Mouse (Mus musculus): ENCODE results near the gene Elovl3.
A peak's percentile ranks its signal among the peaks of the same experiment; 100 is the strongest.
"Not testable (repeated sequence)": the region's sequence is repeated elsewhere in the genome, so short reads cannot be mapped to it uniquely, and the experiment has no call there.

The Elovl3 gene

GRCm38 (mm10) chr19:46135789-46136638 is 4.3 kb downstream of the Elovl3 start:
- no peak for DNase-seq (ENCODE audit: low spot score)

DNA sequence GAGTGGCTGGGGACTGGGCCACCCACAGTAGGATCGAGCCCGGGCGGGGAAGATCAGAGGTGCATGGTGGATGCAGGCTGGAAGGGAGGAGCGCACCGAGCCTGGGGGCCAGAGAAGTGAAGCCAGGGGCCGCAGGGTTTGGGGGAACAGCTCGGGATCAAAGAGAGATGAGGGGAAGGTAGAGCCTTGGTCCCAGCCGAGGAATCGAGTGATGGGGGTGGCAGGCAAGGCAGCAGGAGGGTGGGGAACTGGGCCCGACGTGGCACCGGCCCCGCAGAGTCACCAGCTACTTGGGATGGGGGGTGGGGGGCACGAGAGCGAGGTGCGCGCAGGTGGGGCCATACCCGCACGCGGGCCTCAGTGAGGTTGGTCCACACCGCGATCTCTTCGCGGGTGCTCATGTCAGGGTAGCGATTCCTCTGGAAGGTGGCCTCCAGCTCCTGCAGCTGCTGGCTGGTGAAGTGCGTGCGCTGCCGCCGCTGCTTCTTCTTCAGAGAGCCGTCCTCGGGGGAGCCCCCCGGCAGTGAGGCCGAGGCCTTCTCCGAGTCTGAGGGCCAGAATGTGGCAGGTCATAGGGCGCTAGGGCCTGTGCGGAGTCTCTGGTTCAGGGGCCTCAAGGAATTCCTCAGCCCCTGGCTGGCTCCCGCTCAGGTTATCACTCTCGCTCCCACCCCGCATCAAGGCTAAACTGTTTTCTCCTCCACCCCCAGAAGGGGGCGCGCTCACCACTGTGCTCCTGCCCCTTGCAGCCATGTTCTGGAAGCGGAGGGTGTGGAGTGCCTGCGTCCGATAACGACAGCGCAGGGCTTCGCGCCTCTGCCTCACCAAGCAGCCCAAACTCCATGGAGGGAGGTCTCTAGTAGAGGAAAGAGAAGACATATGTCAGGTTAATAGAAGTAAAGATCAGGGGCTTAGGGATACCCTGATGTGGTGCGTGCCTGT is 5.2 kb downstream of the Elovl3 start:
- peak; percentile 85 for DNase-seq (ENCODE audit: low spot score)

DNA sequence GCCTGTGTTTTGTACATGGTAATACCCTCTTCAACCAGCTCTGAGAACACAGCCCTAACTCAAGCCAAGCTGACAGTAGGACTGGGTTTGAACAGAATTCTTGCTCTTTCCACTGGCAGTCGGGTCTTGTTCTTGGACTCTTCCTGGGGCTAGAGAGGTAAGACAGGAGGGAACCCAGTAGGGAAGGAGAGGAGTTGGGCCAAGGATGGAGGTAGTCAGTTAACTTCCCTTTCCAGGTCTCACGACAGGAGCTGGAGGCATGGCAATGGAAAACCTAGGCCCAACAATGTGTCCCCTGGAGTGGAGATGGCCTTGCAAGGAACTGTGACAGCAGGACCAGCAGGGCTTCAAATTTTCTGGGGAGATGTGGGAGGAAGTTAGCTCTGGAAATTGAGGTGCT is 8.6 kb downstream of the Elovl3 start:
- DNase-seq (ENCODE audit: low spot score) = no peak

DNA sequence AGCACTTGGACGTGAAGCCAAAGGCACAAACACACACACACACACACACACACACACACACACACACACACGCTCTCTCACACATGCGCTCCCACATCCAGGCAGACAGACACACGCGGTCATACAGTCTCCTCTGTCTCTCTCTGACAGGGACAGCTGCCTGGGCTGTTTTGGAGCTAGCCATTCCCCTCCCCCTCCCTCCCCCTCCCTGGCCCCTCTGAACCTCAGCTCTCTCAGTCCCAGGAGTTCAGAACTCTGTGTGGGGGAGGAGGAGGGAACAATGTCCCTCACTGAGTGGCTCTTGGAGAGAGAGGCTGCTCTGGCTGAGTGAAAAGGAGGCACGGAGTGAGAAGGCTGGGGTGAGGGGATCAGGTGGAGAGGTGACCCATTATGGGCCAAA is 9.4 kb downstream of the Elovl3 start:
- no peak for DNase-seq (ENCODE audit: low spot score)

DNA sequence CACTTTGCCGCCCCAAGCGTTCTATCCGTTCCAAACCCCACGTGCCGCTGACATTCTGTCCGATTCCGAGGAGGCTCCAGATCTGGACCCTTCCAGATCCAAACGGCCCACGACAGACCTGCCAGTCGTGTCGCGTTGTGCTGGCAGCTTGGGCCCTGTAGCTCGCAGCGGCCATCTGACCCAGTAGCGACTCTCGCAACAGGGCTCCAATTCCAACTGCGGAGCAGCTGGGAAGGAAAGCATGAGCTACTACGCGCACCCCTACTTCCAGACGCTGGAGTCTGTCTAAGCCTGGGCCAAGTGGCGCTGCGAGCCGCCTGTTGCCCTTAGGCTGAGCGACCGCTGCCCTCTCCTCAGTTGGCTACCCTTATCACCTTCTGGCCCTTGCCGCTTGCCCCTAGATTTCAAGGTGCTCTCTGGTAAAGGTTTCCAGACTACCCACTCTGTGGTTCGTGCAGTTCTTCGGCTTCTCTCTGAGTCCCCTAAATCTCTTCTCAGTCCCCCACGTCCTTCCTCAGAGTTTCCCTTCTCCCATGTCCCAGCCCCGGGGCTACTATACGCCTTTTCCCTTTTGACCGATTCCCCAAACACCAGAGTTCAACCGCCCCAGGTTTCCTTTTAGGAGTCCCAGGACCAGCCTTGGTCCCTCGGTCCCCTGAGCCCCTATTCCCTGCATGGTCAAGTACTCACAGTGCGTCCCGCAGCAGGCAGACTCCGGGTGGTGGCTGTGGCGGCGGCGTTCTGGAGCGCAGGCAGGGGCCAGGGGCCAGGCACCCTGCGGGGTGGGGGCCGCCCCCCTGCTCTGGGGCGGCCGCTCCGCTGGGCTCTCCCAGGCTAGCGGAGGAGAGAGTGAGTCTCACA is 16.0 kb downstream of the Elovl3 start, which contains the start of gene Pitx3:
Pitx3 (minus strand) TSS at position 816 of the 861 bp plus-strand sequence.
- no peak for DNase-seq (ENCODE audit: low spot score)

- DNase-seq (ENCODE audit: low spot score) = peak; percentile 81
Observed at GRCm38 (mm10) chr19:46148372-46148760, 16.7 kb downstream of the Elovl3 start.

GRCm38 (mm10) chr19:46149091-46149490 is 17.4 kb downstream of the Elovl3 start:
- no peak for DNase-seq (ENCODE audit: low spot score)

DNA sequence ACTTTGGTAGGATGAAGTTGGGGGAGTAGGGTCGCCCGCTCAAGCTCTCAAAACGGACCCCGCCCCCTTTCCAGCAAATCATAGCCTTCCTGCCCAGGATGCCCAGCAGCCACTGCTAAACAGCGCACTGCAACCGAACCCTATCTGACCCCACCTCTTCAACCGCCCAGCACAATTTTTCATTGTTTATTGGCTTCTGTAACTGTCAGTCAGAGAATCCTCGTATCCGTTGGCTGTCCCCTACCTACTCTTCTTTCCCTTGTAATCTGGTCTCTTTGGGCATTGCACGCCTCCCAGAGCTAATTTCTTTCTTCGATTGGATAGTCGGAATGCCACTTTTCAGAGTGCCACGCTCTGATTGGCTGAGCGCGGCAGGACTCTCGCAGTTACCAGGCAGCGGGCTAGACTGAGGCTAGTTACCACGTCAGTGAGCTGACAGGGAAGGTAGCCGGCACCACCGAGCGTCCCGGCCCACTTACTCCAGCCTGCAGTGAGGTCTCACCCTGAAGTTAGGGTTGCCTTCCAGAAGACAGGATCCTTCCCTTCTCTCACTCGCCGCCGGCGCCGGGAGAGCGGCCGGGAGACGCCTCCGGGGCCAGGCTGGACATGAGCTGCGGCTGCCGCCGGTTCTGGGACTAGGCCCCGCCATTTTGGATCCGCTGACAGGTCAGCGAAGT is 20.6 kb downstream of the Elovl3 start, which contains the start of gene Gbf1:
Gbf1 (plus strand) TSS at position 383 of the 677 bp plus-strand sequence.
- peak; percentile 97 for DNase-seq (ENCODE audit: low spot score)

DNA sequence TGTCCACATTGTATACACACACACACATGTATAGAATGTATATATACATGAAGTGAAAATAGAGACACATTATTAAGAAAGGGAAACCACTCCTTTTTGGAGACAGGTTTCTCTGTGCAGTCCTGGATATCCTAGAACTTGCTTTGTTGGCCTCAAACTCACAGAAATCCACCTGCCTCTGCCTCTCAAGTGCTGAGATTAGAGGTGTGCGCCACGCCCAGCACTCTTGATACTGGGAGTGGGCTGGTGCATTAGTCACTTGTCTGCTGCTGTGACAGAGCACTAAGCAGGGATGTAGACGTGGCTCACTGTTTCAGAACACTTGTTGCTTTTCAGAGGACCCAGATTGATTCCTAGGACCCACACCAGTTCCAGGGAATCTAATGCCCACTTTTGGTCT is 34.3 kb downstream of the Elovl3 start:
- DNase-seq (ENCODE audit: low spot score) = no peak

GRCm38 (mm10) chr19:46167169-46167568 is 35.5 kb downstream of the Elovl3 start:
- DNase-seq (ENCODE audit: low spot score) = not testable (repeated sequence)

- no peak for DNase-seq (ENCODE audit: low spot score)
Observed at GRCm38 (mm10) chr19:46169396-46169795, 37.7 kb downstream of the Elovl3 start.

GRCm38 (mm10) chr19:46169913-46170312 is 38.2 kb downstream of the Elovl3 start:
- DNase-seq (ENCODE audit: low spot score) = no peak

GRCm38 (mm10) chr19:46172541-46172940 is 40.8 kb downstream of the Elovl3 start:
- no peak for DNase-seq (ENCODE audit: low spot score)

GRCm38 (mm10) chr19:46175173-46175572 is 43.5 kb downstream of the Elovl3 start:
- no peak for DNase-seq (ENCODE audit: low spot score)

- no peak for DNase-seq (ENCODE audit: low spot score)
Observed at GRCm38 (mm10) chr19:46177046-46177445, 45.3 kb downstream of the Elovl3 start.

- no peak for DNase-seq (ENCODE audit: low spot score)
Observed at GRCm38 (mm10) chr19:46180274-46180673, 48.6 kb downstream of the Elovl3 start.

DNA sequence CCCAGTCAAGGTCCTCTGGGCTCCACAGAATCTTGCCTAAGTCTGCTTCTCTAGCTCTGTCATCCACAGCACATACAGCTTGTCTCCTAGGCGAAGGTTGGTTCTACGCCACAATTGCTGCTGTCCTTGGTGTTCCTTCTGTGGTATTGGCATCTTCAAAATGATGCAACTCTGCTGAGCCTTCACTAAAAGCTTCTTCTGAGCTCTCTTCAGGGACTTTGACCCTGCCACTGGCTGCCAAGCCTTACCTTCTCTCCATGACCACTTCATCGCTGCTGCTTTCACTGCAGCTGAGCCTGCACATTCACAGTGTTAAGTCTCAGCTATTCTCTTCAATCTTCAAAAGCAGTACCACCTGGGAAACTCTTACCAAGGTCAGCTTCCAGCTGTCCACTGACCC is 50.5 kb downstream of the Elovl3 start:
- DNase-seq (ENCODE audit: low spot score) = no peak
